Mouse (Mus musculus) layer of hippocampus, postnatal 36 days (tissue): ENCODE results near the gene Mymx. TPM values are rescaled to one million over a fixed set of nuclear protein-coding genes. Genes with fewer than 3 reads are reported as not detected.

Experiments used
- DNase-seq, 2 experiments: peaks; one replicate each; pipeline ENCODE4 v3.0.0; 2022
- total RNA-seq, 2 experiments: library from RNA; stranded (reverse); gene quantifications; 2 replicates each; pipeline ENCODE4 v1.2.3; 2021

Mymx gene
- total RNA-seq, 2 experiments from 2014 or later: not detected

DNA sequence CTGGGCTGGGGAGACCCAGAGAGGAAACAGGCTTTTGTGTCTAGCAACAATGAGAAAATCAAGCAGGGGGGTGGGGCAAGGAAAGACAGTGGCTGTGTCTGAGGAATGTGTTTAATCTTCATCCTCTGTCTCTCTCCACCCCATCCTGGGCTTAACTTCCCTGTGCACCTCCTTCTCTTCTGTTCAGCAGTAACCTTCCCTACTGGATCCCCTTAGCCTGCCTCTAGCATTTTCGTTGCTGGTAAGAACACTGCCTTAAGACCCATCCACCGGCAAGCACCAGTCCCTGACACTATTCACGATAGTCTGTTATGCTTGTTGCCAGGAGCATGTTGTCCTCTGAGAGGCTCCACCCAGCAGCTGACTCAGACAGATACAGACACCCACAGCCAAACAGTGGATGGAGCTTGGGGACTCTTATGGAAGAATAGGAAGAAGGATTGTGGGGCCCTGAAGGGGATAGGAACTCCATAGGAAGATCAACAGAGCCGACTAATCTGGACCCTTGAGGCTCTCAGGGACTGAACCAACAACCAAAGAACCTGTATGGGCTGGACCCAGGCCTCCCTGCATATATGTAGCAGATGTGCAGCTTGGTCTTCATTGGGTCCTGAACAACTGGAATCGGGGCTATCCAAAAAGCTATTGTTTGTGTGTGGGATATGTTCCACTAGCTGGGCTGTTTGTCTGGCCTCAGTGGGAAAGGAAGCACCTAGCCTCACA lies 8.4 kb upstream of the Mymx start:
- DNase-seq: no peak

GRCm38 (mm10) chr17:45608396-45608795 lies 6.5 kb upstream of the Mymx start:
- no peak for DNase-seq

DNA sequence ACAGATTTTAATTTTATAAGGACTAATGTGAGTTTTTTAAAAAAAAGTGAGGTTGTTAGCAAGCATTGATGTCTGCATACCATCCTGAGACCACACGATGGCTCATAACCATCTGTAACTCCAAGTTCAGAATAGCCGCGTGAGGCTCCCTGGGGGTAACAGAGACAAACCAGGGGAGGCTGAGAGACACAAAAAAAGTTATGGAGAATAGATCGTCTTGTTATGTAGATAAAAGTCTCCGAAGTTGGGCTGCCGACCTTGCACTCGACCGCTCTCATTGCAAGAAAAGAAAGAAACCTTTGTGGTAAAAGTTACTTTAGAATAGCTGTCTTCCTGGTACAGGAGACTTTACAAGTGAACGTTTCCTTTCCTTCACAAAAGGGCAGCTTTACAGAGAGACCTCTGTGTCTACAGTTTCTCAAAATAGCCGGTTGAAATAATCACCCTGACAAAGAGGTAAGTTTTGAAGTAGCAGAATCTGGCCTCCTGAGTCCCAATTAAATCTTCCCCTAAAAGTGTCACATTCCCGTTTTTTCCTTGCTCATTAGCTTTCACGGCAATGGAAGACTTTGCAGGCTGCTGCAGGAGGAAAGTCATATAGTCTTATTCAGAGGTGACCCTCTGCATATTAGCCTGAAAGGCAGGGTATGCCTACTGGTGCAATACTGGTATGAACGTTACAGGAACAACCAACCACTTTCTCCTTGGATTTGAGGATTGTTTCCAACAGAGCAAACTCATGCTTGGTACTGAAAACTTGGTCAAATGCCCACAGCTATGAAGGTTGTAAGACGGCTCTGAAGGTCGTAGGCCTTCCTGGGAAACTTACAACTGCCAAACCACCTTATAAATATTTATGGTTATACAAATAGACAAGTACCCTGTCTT lies 5.3 kb upstream of the Mymx start:
- no peak for DNase-seq

DNA sequence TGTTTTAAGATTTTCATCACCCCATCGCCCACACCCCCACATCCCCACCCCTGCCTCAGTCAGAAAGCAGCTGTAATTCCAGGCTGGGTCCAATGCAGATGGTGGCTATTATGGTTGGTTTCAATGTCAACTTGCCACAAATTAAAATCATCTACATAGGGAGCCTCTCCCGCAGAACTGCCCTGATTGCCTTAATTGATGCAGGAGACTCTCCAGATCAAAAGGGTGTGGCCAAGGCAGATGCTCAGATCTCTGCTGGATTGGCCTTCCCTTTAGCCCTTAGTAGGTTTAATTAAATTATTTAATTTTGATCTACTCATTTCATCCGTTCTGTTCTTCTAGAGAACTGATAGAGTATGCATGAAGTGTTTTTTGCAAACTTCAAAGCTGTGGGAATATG lies 1.1 kb upstream of the Mymx start:
- no peak for DNase-seq

DNA sequence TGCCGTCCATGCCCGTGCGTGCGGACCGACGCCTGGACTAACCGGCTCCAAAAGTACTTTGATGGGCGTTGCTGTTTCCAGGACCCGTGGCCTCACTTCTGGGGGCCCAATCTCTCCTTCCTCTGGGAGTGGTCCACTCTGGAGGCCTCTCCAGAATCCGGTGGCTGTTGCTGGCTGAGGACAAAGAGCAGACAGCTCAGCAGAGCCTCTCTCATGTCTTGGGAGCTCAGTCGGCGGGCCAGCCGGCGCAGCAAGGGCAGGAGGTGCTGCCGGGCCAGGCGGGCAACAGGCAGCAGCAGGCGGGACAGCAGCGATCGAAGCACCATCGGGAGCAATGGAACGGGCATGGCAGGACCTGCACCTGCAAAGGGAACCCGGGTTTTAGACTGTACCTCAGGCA lies 577 bp downstream of the Mymx start:
- no peak for DNase-seq

GRCm38 (mm10) chr17:45600267-45600666 lies 1.6 kb downstream of the Mymx start:
- no peak for DNase-seq

DNA sequence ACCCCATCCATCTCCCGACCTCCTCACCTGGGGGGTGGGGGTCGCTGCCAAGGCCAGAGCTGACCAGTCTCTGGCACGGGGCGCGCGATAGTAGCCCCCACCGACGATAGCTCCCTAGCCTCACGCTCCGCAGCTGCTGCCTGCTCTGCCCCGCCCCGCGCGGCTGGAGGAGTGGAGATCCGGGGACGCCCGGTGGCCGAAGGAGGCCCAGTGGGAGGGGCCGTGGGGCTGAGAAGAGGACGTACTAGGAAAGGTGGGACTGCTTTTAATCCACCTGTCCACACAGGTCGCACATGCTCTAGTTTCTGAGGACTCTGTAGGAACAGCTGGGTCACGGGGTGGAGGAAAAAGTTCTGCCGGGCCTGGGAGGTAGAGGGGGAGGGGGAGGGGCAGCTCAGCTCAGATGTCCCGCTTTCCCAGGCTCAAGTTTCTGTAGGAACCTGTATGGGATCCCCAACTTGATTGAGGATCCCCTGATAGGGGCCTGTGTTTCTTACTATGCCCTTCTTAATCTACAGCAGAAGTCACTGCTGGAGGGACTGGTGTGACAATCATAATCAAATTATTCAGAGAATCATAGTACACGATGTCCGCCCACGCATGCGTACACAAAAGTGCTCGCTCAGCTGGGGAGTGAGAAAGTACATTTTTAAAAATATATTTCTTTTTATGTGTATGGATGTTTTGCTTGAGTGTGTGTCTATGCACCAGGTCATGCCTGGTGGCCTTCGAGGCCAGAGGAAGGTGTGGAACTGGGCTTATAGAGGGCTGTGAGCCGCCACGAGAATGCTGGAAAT lies 2.3 kb downstream of the Mymx start, which contains the start of gene Slc29a1:
Gene Slc29a1, minus strand, starts transcription at position 161 of the 797 bp plus-strand sequence.
- no peak for DNase-seq

DNA sequence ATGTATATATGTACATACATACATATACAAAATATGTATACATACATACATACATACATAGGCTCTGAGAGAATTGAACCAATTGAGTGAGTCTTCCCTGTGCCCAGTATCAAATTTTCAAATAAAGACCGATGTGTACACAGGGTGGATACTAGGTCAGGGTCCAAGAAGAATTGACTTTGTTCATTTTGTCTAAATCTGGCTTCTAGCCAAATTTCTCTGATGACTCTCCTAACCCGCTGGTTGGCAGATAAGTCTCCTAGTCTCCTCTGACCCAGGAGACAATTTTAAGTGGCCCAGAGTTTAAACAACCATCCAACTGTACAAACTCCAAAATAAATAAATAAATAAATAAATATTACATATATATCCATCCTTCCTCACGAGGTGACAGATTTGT lies 3.0 kb downstream of the Mymx start:
- DNase-seq: no peak

GRCm38 (mm10) chr17:45598376-45598775 lies 3.5 kb downstream of the Mymx start:
- DNase-seq: no peak

GRCm38 (mm10) chr17:45597787-45598186 lies 4.1 kb downstream of the Mymx start:
- no peak for DNase-seq

DNA sequence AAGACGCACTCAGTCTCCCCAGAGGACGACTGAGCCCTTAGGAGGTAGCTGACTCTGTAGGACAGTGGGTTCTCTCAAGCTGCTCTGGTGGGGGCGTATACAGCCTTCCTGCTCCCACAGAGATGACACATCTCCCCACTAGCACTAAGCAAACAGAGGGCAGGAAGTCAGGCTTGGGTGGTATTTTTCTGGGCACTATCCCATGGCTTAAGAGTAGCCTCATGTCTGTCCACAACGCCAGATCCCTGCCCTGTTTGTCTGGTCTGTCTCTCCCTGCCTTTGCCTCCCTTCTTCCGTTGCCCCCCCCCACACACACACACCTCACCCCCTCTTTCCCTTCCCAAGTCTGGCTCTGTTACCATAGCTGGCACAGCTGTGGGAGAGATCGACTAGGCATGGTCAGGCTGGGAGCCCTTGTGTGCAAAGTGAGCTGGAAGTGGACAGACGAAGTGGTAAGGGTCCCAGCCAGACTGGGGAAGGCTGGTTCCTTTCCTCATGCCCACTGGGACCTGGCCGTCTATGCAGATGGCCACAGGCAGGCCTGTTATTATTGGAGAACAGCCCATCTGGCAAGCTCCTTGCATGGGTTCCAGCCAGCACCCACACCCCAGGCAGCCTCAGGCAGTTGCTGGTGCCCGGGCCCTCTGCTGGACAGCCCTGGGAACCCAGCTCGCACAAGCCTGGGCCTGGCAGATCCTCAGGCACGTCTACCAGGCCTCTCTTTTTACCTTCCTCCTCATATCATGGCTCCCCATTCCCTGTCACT lies 5.1 kb downstream of the Mymx start:
- peak; percentile 56 to 62 for DNase-seq

GRCm38 (mm10) chr17:45595736-45596390 lies 6.0 kb downstream of the Mymx start:
- no peak for DNase-seq

GRCm38 (mm10) chr17:45594881-45595735 lies 6.8 kb downstream of the Mymx start:
- DNase-seq: peak; percentile 56 to 61

GRCm38 (mm10) chr17:45594195-45594594 lies 7.7 kb downstream of the Mymx start:
- no peak for DNase-seq

- no peak for DNase-seq
Observed at GRCm38 (mm10) chr17:45593479-45593878, 8.4 kb downstream of the Mymx start.

GRCm38 (mm10) chr17:45592606-45593431 lies 9.1 kb downstream of the Mymx start:
- no peak for DNase-seq

- no peak for DNase-seq
Observed at GRCm38 (mm10) chr17:45591701-45592605, 9.9 kb downstream of the Mymx start.

DNA sequence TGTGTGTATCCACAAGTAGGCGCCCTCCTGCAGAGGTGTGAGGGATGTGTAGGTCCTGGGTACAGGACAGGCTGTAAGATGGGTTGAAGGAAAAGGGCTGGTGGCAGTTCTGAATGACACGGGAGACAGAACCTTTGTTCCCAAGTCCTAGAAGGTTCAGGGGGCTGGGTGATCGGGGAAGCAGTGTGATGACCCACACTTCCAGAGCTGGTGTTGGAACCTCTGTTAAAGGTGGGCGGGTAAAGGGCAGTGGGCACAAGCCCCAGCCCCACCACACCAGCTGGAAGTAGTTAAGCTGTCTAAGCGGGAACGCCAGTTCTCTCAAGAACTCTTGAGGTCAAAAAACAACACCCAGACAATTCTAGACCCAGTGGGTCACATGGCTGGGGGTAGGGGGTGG lies 11.5 kb downstream of the Mymx start:
- DNase-seq: no peak
